Mouse (Mus musculus) thymus, adult 2 months (tissue): Measurements from ENCODE around the gene Grik1.

Experiments
- CTCF ChIP-seq: fragments of 200-500 bp; IDR thresholded peaks from 2 replicates; pipeline ENCODE4 v1.5.1; 2012; ENCODE audit warnings: mild to moderate bottlenecking, control low read depth, low read length, moderate library complexity, borderline replicate concordance; ENCODE audit not compliant: control insufficient read depth, poor library complexity, insufficient read depth; ENCODE audit errors: extremely low read depth
- POLR2A ChIP-seq: fragments of 200-500 bp; IDR thresholded peaks from 2 replicates; pipeline ENCODE4 v1.6.1; 2012; ENCODE audit warnings: mild to moderate bottlenecking, low read length, control low read depth, moderate library complexity; ENCODE audit not compliant: control insufficient read depth, poor library complexity, insufficient read depth; ENCODE audit errors: extremely low read depth

DNA sequence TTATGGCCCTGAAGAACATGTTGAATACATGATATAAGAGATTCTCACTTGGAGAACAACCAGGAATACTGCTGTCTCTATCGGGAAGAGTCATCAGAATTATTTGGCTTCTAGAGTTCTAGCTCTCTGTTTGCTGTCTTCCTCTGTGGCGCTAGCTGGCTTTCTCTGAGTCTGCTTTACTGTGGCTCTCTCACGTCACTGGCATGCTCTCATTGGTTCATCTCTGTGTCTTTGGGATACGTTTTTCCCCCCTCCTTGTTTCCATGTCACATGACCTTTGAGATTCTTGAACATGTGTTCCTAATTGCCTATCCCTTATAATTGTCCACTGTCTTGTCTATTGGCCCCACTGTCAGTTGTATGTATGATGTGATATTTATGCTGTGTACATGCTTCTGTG is 372.2 kb downstream of the Grik1 start:
- TF ChIP-seq CTCF = no peak
- no peak for TF ChIP-seq POLR2A
